Mouse (Mus musculus) left cerebral cortex, adult 9 months (tissue): ENCODE results near the gene Rassf8.

Experiments
- DNase-seq, 2 experiments: peaks; one replicate each; pipeline ENCODE4 v3.0.0; 2022; ENCODE audit warnings: low spot score in 2 of 2

Rassf8 gene

DNA sequence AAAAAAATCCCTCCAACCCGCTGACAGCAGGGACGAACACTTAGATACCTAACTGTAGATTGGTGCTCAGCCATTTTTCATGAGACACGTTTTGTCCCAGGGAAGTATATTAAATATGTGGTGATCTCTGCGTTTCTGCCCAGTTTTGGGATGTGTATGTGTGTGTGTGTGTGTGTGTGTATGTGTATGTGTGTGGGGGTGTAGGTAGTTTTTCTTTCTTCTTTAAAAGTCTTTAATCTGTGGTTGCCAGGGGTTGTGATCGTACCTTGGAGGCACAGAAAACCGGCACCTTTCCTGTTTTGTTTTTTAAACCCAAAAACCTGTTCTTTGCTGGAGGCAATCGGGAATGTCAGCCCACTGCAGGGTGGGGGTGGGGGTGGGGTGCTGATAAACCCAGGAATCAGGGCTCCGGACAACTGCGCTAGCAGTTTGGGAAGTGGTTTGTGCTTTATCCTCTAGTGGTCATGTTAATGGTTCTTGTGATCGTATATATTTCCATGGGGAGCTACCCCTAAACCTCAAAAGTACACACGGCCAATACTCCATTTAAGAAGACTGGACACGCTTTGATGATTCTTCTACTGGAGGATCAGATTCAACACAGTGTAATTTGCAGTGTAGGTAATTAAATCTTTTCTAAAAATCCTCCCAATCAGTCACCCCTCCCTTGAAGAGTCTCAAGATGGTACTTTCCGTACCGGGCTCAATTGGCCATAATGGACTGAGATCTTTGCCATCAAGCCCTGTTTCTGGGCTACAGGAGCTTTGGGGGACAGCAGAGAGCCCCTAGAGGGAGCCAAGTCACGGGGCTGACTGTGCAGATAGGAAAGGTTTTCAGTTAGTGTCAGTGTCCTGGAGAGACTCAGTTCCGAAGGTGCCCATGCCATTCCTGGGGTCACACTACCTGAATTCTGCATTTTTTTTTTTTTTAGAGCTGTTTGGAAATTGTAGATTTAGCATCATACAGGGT is 1.4 kb downstream of the Rassf8 start:
- DNase-seq = no peak

DNA sequence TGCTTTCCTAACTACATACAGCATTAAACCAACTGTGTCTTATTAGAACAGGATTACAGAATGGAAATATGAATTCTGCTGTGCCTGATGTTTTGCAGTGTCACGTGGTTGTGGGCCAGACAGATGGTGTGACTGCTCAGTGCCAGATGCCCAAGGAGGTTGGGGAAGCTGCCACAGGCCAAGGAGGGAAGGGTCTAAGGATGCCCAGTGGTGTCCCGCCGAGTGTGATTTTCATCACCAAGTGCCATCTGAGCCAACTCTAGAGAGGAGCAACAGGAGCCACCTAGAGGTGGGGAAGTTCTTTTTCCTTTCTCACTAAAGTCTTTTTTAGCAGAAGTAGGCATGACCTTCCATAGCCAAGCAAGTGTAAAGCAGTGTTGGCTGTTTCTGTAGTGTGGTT is 3.8 kb downstream of the Rassf8 start:
- no peak for DNase-seq

DNA sequence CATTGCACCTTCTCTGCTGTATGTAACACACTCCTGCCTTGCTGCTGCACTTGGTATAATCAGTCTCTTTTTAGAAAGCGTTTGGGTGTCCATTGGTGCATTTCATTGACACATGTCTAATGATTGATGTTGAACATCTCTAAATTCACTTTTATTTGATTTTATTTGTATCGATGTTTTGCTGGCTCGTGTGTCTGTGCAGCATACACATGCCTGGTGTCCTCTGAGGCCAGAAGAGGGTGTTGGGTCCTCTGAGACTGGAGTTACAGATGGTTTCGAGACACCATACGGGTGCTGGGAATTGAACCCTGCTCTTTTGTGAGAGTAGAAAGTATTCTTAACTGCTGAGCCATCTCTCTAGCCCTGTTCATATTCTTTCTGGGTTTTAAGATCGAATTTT is 6.7 kb downstream of the Rassf8 start:
- no peak for DNase-seq

DNA sequence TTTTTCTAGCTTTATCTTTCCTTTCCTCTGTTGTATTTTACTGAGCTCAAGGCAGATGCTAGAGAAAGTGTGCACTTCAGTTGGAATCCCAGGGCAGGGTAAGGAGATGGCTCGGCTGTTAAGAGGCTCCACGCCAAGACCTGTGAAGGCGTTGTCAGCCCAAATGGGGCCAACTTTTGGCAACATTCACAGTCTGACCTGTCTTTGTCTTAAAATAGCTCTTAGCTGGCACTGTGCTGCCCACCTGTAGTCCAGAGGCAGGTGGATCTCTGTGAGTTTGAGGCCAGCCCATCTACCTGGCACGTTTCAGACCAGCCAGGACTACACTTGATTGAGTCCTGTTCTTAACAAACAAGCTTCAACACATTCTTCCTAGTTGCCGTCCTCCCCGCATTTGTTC is 7.9 kb downstream of the Rassf8 start:
- DNase-seq = no peak

DNA sequence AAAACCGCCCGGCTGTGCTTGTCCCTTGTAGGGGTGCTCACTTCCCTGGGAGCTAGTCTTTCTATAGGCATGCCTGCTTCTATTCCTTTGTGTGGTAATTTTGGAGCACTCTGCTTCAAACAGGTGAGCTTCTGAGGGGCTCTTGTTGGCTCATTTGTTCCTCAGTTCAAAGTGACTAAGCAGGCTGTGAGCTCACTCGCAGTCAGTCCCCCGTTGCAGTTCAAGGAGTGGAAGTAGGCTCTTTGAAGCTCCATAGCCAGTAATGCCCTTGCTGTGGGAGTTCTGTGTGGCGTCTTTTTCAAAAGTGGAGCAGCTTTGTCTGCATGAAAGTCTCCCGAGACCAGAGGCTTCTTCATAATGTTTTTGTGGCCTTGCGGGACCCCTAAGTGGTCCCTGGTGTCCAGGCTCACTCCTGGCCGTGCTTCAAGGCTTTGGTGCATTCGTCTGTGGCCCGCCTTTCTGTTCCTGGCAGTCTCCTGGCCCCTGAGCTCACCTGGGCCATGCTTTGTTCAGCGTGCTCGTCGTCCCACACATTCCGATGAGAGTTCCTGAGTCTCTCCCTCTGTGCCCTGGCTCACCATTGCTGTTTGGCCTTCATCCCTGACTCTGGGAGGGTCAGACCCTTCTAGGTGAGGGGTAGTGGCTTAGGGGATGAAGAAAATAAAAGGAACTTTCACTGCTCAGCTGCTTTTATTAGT is 9.5 kb downstream of the Rassf8 start:
- DNase-seq = no peak

DNA sequence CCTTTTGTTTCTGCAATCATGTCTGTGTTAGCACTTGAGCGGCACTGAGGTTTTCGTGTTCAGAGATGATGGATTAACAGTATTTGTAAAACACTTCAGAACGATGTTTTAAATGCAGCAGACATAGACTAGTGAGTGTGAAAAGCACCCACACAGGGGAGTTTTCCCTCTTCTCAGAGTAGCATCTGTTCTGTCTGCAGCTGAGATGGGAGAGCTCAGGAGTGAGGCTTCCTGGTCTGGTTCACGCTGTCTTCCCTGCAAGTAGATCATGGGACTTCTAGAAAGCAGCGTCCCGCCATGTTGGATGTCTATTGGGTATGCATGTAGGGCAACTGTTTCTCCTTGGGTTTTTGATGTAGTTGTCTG is 10.1 kb downstream of the Rassf8 start:
- DNase-seq = no peak

DNA sequence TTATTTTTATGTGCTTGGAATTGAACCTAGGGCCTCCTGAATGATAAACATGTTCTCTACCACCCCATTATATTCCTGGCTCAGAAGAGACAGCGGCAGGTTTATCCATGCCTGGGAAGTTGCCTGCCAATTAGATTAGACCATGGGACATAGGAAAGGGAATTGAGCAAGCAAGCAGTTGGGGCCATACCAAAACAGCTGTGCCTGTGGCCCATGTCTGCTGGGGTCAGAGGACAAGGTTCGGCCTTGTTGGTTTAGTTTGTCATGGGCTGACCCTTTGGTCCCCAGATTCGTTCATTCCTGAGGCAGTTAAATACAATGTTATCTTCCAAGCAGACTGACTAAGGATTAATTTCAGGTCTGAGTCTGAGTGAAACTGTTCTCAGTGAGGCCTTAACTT is 10.8 kb downstream of the Rassf8 start:
- DNase-seq = no peak

DNA sequence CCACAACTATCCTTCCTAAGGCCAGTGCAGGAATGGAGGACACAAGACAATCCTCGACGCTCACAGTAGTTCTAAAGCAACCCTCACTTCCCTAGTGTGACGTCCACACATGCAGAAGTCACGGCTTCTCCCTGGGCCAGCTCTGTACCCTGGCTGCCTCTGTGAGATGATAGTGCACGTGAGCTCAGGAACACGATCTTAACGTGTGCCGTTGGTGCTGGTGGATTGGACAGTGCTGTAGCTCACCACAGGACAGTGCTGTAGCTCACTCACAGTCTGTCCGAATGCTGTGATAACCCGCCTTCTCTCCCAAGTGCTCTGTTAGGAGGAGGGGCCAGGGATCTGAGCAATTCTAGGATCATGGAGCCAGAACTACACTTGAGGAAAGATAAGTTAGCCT is 12.1 kb downstream of the Rassf8 start:
- no peak for DNase-seq

DNA sequence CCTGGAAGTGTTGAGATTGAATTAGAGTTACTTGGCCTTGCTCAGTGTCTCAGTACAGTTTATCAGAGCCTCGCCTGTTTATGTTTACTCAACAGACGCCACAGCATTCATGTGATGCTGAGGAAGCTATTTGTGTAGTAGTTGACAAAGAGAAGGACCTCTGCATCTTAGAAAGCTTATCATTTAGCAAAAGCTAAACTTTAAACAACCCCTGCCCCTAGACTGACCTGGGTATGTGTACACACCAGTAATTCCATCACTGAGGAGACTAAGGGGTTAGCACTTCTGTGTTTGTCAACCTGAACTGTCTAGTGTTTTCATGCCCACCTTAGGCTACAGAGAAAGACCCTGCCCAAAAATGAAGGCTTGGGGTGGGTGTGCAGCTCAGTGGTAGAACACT is 12.9 kb downstream of the Rassf8 start:
- no peak for DNase-seq

DNA sequence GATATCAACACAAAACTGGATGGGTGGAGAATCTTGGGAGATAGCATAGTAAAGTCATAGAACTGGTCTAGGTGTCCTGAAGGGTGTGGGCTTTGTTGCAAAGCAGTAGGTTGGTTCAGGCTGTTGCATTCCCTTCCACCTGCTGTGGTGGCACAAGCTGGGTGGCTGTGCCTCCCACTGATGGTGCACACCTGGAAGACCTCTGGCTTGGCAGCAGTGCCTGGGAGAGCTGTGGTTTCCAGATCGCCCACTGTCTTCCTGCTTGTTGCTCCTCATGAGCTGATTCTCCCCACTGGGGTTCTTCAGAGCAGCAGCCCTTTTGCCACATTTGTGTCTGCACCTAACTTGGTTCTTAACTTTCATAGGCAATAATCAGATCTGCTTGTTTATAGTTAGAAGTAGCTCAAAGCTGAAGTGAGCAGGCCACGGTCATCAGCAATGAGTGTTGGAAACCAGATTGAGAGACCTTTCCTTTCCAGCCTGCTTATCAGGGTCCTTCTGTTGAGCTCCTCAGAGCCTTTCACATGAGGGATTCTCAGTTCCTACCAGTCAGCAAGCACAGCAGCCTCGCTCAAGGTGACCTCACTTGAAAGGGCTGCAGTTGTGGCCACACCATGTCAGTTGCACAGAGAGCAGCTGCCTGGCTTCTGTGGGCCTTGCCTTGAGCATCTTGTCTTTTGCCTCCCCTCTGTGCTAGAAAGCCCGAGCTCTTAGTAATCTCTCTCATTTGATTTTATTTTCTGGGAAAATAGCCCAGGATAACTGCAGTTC is 13.9 kb downstream of the Rassf8 start:
- DNase-seq = no peak

DNA sequence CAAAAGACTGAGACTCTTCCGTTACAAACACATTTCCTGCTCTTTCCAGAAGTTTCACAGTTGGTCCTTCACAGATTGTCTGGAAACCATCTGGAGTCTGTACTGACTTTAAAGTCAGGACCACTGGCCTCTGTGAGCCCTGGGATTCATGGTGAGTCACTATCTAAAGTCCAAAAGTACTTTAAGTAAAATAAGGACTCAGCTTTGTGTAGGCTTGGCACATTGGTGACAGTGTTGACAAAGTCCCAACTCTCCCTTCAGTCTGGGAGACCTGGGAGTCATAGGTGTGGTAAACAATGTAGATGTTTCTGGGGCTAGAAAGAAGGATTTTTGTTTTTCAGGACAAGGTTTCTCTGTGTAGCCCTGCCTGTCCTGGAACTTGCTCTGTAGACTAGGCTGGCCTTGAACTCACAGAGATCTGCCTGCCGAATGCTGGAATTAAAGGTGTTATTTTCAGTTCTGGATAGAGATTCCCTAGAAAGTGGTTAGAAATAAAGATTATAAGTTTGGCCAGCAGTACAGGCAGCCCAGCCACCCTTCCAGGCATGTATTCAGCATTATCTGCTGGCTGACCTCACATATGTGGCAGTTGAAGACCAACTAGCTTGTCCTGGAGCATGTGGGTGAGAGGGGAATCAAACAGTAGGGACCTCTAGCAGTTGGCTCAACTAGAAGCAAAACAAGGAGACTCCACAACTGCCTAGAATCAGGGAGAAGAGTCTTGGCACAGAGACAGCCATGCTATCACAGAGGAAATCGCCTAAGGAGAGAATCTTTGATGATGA is 14.8 kb downstream of the Rassf8 start:
- no peak for DNase-seq

DNA sequence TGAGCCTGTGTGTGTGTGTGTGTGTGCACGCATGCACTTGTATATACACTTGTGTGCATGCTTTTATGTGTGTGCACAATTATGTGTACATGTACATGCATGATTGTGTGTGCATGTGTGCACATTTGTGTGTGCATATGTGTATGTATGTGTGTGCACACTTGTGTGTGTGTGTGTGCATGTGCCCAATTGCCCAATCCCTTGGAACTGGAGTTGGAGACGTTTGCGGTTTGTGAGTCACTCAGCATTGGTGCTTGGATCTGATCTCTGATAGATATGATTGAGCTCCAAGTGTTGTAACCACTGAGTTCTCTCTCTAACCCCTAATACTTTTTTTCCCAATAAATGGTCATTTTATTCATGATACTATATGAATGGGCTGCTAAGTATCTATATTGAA is 15.5 kb downstream of the Rassf8 start:
- no peak for DNase-seq

DNA sequence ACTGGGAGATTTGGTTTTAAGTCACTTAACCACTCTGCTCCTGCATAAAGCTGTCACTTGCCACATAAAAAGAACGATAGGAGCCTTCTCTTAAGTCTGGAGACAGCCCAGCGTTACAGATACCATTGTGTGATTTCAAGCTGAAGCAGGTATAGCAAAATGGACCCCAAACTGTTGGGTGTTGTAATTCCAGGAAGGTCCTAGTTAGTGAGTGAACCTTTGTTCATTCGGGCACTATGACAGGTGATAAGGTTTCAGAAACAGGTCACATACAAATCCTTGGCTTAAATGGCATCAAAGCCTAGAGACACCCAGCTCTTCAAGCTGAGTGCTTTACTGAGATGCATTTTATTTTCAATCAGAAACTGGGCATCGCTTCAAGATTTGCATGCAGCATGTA is 16.5 kb downstream of the Rassf8 start:
- DNase-seq = no peak

DNA sequence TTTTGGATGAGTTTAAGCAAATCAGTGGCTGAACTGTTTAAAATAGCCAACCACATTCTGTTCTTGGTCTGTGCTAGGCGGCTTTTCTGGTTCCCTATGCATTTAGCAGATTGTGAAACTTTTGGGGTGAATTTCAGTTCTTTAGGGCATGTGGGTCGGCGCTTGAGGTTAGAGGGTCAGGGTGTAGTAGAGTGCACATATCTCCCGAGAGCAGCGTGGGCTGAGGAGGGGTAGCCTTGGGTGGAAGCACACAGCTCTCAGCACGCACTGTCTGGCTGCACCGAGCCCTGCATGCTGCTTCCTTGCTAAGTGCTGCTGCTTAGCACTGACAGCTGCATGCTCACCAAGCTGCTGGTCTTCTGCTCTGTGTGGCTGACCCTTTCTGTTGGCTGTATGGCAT is 18.5 kb downstream of the Rassf8 start:
- DNase-seq = no peak

DNA sequence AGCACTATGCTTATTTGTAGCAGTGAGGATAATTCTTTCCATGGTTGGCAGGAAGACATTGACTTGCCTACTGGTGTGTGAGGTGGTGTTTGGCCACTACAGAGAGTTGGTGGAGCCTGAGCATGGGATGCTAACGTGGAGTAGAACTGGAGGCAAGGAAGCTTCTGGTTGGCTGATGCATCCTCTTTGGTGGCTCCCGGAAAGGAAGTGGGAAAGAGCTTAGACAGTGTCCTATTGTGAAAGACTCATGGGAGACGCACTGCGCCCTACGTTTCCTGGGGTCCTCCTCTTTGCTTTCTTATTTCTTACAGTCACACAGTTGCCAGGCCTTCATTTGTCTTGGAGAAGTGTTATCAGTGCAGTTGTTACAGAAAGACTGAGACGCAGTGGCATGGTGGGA is 20.4 kb downstream of the Rassf8 start:
- DNase-seq = no peak

DNA sequence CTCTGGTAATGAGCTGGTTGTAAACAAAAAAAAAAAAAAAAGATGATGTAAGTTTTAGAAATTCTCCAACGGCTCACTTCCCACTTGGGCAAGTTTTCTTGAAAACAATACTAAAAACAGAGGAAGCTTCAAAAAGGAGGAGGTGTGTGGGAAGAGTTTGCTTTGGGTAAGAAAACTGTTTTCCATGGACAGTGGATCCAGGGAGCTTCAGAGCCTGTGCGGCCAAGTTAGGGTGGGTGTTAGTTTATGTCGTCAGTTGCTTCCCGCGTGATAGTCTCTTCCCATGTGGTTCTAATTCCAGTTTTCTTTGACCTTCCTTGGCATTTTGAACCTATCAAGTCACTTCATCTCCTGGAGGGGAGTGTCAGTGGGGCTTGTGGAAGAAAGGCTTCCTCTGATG is 21.1 kb downstream of the Rassf8 start:
- no peak for DNase-seq

DNA sequence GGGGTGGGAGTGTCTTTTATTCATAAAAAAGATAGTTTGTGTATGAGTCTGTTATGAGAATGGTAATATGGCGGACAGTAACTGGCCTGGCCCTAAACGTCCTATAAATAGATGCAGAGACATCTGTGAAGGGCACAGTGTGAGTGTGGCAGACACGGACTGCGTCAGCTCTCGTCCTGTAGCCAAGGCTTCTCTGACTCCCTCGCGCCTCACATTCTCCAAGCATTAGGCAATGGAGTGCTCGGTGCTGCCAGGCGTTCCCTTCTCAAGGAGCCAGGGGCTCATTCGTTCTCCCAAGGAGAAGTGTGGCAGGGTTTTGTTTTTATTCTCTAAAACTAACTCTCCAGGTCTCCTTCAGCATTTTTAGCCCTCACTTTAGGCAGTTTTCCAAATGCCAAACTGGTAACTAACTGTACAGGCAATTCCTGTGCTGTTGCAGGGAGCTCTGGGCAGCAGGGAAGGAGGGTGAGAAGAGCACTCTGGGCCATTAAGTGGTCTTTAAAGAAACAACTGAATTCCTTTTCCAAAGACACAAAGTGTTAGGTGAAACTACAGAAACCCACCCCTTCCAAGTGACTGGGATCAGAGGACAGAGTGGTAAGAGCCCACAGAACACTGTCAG is 22.2 kb downstream of the Rassf8 start:
- DNase-seq = no peak

DNA sequence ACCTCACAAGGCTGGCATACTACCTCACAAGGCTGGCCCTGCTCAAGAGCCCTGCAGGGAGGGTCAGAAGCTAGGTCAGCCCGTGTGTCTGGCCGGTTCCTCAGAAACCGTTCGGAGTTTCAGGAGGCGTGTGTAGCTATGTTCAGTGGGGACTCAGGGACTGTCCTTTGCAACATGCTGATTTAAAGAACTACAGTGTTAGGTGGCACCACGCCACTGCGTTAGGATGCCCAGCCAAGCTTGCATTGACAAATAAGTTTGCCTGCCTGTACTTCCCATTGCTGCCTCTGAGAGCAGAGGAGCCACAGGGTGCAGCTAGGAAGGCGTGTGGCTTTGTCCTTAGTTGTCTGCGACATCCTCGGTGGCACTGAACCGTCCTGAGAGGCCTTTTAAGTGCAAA is 23.3 kb downstream of the Rassf8 start:
- DNase-seq = no peak

DNA sequence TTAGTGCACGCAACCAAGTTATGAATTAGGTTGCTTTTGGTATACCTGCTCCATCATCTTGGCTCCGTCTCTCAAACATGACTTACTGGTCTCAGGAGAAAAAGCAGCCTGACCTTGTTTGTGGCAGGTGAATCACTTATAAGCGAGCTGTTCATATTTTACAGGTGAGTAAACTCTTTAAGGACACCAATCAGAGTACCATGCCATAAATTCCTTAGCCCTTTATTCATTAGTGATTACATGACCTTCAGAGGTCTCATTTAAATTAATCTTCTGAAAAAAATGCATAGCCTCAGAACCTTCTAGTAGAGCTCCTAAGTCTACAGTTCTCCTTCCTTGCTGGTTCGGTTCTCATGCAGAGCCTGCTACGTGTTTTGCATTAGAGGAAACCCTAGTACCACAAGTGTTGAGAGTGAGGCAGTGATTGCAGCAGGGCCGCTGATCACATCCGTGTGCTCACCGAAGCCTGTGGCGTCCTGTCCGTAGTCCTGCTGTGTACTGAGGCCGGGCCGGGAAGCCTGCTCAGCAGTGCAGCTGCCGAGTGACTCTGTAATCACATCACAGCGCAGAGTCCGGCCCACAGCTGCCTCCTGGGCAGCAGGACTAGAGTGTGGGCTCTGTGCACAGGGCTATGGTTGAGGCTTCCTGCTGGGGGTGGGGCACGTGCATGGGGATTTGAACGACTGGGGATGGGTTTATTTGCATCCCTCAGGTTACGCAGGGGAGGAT is 23.9 kb downstream of the Rassf8 start:
- no peak for DNase-seq

DNA sequence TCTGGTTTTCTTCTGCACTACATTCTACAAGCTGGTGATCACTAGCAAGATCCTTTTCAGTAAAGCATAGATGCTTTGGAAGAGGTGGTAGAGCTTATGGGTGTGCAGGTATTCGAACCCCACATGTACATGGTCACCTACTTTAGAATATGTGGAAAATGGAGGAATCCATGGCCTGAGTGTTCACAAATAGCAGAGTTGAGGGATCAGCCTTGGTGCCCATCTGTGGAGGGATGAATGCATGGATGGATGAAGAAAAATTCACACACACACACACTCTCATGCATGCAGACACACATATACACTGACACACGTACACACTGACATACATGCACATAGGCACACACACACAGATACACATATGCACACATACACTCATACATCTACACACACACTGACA is 27.9 kb downstream of the Rassf8 start:
- no peak for DNase-seq

DNA sequence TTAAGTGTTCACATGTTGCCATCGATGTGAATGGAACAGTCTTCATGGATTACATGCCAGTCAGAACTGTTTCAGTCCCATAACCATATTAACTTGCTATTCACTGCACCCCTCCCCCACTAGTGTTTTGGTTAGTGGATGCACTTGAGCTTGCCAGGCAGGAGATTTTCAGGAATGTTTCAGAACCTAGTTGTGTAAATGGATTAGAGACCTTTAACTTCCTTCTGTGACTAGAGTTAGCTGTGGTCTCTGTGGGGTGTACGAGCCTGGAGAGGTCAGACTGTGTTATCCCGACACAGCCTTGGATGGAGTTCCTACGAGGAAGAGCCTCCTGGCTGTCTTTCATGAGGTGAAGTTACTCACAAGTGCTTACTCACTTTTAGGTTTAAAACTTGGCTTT is 29.7 kb downstream of the Rassf8 start:
- no peak for DNase-seq
